Mouse (Mus musculus) right cerebral cortex, postnatal 10 days (tissue): ENCODE results near the gene Vmn1r101.
"Not testable (repeated sequence)": the region's sequence is repeated elsewhere in the genome, so short reads cannot be mapped to it uniquely, and the experiment has no call there.

Experiments used
- DNase-seq, 2 experiments: peaks; one replicate each; pipeline ENCODE4 v3.0.0; 2021; ENCODE audit warnings: low spot score in 2 of 2

The Vmn1r101 gene

GRCm38 (mm10) chr7:20442493-20442892, at the start of gene Vmn1r101:
Gene Vmn1r101, minus strand, starts transcription at chr7:20442593.
- not testable (repeated sequence) for DNase-seq

- DNase-seq = not testable (repeated sequence)
These were observed 32.4 kb upstream of the Vmn1r101 start, which contains the start of gene Gm10670 for GRCm38 (mm10) chr7:20474825-20475224. Gene Gm10670, minus strand, starts transcription at chr7:20474925.

- not testable (repeated sequence) for DNase-seq
These were observed 24.8 kb downstream of the Vmn1r101 start, which contains the start of gene Vmn1r100 for GRCm38 (mm10) chr7:20417642-20418041. Gene Vmn1r100, plus strand, starts transcription at chr7:20417942.
